Mouse (Mus musculus): Measurements from ENCODE around the gene Smoc1.

The Smoc1 gene

DNA sequence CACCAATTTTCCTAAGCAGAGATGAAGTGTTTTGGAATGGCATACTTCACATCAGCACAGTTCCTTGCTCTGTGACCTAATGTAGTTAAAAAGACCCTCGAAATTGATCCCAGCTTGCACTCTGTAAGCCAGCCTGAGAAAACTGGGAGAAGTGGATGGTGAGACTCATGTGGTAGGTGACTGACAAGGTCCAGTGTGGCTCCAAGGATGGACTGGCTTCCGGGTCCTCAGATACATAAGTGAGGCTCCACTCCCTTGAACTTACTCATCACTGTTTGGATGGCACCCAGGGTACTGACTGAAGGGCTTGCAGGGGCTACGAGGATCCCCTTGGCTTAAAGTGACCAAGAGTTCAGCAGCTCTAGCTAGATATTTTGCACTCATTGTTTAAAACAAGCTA is 137.0 kb downstream of the Smoc1 start:
- DNase-seq (ENCODE audit: low read depth, low spot score): no peak

GRCm38 (mm10) chr12:81166092-81166491 is 139.5 kb downstream of the Smoc1 start:
- no peak for DNase-seq (ENCODE audit: low read depth, low spot score)

- DNase-seq (ENCODE audit: low read depth, low spot score): no peak
These were observed 140.0 kb downstream of the Smoc1 start for GRCm38 (mm10) chr12:81166615-81167014.

DNA sequence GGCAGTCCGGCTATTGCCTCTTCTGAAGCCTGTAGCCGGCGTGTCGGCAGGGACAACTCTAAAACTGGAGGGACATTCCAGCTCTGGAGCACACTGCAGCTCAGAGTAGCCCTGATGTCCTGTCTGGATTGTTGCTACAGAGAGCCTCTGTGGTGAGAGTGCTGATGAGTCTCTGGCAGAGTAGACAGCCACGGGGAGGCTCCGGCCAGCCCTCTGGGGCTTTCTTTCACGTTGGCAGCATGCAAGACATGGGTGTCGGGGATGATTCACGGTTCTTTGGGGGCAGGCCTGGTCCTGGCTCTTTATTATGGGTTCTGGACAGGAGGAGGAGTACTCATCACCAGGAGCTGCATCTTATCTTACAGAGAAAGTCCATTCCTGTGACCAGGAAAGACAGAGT is 140.5 kb downstream of the Smoc1 start:
- DNase-seq (ENCODE audit: low read depth, low spot score): no peak

DNA sequence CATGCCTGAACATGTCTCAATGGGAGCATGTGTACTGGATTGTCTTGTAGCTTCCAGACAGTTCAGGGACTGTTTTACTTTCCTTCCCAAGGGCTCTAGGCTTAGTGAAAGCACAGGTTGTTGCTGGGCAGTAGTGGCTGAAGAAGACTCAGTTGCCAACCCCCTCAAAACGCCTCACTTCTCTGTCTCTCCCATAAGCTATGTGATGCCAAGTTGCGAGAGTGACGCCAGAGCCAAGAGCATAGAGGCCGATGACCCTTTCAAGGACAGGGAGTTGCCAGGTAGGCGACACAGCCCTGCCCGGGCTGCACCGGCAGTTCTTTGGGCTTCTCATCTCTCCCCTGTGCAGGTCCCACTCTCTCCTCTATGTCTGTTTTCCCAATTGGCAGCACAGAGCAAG is 141.4 kb downstream of the Smoc1 start:
- no peak for DNase-seq (ENCODE audit: low read depth, low spot score)

GRCm38 (mm10) chr12:81168494-81168893 is 141.9 kb downstream of the Smoc1 start:
- DNase-seq (ENCODE audit: low read depth, low spot score): peak; percentile 16

DNA sequence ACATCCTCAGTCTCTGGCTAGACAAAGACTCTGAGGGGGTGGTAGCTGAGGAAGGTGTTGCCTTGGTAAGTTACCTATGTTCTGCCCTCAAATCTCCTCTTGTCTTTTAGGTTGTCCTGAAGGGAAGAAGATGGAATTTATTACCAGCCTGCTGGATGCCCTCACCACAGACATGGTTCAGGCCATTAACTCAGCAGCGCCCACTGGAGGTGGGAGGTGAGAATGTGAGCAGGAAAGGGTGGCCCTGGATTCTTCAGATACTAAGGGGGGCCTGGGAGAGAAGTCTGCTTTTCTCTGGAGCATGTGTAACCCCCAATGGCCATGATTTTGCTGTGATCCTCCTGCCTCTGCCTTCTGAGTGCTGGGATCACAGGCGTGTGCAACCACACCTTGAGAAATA is 143.5 kb downstream of the Smoc1 start:
- DNase-seq (ENCODE audit: low read depth, low spot score): peak; percentile 11

DNA sequence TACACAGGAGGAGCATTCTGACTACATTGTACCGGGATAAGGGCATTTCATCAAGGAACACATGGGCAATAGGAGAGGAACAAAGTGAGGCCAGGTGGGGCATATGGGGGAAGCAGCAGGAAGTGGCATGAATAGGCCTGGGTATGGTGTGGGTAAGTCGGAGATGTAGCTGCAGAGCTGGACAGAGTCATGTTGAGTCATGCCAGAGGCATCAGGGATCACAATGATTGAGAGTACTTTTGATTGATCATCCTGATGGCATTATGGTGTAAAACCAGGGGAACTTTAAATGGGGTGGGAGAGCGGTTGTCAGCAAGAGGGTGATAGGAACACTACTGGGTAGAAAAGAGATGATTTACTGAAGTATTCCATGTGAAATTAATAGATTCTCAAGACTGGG is 146.4 kb downstream of the Smoc1 start:
- no peak for DNase-seq (ENCODE audit: low read depth, low spot score)

DNA sequence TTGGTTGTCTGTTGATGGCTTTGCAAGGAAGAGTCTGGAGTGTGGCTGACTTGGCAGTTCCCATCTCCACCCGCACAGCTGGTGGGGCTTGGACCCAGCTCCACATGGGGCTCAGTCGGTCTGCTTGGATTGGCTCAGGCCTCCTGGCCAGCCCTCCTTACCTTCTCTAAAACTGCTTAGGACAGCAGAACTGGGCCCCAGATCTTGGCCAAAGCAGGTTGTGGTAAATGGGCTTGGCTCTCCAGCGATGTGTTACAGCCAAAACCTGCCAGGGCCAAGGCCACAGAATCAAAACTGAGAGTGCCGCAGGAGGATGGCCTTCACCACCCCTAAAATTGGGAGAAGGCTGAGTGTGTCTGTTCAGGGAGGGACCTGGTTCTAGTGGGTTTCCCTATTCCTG is 147.3 kb downstream of the Smoc1 start:
- no peak for DNase-seq (ENCODE audit: low read depth, low spot score)

- DNase-seq (ENCODE audit: low read depth, low spot score): no peak
These were observed 148.6 kb downstream of the Smoc1 start for GRCm38 (mm10) chr12:81175252-81175651.

DNA sequence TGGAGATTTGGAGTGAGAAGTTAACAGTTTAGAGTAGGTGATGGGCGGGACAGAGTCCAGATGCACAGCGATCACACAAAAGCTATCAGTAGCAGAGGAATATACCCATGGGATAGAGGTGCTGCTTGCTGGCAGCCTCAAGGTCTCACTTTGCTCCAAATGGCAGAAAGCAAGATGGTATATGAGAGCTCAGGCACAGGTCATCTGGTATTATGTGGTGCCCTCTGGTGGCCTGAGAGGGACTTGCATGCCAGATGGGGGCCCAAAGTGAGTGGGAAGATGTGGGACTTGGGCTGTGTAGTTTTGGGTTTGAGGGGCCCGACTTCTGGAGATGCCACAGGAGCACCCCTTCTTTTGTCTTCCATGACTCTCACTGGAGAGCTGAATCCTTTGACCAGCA is 155.5 kb downstream of the Smoc1 start:
- DNase-seq (ENCODE audit: low read depth, low spot score): peak; percentile 63

DNA sequence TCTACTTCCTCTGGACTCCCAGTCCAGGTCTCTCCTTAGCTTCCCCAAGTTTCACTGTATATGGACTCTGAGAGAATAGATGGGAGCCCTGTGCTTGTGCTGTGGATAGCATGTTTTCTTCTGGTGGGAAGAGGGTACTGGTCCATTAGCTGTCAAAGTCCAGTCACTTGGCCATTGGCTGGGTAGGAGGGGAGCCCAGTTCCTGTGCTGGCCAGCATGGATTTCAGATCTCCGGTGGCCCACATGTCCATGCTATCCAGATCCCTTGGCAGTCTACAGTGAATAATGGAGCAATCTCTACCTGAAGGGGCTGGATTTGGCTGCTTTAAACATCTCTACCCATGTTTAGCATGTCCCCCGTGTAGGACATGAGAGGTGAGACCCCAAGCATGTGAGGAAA is 158.4 kb downstream of the Smoc1 start:
- DNase-seq (ENCODE audit: low read depth, low spot score): no peak

GRCm38 (mm10) chr12:81186081-81186480 is 159.5 kb downstream of the Smoc1 start:
- no peak for DNase-seq (ENCODE audit: low read depth, low spot score)

DNA sequence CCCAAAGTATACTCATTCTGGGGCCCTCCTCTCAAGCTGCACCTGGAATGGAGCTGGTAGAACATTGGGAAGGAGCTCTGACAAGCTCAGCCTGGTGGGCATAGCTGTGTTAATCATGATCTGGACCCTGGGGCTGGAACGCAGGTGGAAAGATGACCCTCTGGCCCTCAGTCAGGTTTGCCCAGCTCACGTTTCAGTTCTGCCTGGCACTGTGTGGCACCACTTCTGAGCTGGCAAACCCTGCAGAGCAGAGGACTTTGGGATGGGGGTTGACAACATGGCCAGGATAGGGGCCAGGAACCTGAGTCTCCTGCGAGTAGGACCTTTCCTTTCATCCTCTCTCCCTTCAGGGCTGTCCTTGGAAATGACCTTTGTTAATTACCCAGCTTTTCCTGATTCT is 160.1 kb downstream of the Smoc1 start:
- no peak for DNase-seq (ENCODE audit: low read depth, low spot score)

GRCm38 (mm10) chr12:81188423-81188822 is 161.8 kb downstream of the Smoc1 start:
- no peak for DNase-seq (ENCODE audit: low read depth, low spot score)

- no peak for DNase-seq (ENCODE audit: low read depth, low spot score)
These were observed 162.4 kb downstream of the Smoc1 start for GRCm38 (mm10) chr12:81188996-81189395.

DNA sequence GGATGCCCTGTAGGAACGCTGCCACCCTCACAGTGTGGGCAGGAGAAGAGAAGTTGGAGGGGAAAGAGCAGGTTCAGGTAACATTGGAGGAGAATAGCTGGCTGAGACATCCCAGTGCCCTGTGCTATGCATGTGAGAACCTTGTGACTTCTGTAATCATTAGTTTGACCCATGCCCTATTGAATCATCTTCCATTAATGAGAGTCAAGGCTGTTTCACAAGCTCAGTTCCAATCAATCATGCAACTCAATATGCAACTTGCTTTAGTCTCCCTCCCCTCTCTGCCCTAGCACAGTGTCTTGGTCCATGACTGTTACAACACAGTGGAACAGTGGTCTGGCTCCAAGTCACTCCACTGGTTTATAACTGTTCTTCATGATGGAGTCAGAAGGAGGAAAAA is 163.0 kb downstream of the Smoc1 start:
- no peak for DNase-seq (ENCODE audit: low read depth, low spot score)

DNA sequence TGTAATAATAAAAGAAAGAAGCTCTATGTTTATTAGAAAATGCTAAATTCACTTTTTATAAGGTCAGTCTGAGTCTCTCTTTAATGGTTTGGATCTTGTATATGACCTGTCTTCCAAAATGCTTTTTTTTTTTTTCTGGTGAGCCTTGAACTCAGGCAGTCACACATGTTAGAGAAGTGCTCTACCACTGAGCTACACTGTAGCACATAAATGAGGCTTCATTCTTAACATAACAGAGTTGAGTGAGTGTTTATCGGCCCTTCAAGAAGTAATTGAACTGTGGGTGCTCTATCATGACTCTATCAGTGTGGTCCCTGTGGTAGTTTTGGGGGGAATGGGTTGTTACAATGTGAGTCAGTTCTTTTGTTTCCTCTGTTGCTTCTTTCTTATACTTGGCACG is 167.4 kb downstream of the Smoc1 start:
- DNase-seq (ENCODE audit: low read depth, low spot score): no peak

DNA sequence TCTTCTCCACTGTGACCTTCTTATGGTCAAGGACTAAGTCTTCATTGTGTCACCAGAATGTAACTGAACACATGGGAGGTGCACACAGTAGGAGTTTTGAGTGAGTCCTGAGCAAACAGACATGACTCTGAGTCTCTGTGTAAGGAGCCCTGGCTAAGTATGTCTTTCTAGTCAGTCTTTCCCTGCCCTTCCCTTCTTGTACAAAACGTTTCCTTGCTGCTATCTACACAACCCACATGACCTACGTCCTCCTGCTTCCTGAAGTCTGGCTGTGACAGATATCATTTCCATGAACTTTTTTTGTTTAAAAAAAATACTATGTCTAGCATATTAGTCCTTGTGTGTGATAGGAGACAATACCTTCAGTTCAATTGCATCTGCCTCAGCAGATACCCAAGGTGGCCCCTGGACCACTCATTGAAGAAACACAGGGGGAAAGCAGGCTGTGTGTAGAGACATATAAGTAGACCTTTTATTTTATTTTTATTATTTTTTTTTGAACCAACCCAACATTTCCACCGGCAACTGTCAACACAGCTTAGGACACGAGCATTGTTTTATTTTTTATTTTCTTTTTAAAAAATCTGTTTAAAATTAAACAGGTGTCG is 171.0 kb downstream of the Smoc1 start:
- no peak for DNase-seq (ENCODE audit: low read depth, low spot score)

DNA sequence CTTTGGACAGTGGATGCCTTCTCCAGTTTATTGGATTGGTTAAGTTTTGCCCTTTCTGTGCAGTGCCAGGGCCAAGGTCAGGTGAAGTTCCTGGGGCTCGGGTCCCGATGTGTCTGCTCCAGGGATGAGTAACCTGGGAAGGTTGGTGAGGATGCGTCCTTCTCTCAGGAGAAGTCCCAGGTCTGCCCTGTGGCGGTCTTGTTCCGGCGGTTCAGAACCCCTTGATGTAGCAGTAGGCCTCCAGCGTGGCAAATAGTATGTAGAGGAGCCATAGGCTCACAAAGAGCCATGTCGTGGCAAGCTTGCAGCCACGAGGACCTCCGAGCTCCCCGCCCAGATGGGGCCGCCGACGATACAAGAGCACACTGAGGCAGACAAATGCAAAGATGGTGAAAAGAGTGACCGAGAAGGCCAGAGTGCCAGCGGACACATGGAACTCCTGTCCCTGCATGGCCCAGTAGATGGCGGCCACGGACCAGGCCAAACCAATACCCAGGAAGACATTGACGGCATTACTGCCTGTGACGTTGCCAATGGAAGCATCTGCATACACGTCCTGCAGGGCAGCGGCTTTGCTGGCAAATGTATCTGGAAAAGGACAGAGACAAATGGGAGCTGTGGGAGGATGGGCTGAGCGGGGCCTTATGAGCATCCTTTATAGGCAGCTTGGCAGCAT is 172.8 kb downstream of the Smoc1 start:
- DNase-seq (ENCODE audit: low read depth, low spot score): peak; percentile 56

DNA sequence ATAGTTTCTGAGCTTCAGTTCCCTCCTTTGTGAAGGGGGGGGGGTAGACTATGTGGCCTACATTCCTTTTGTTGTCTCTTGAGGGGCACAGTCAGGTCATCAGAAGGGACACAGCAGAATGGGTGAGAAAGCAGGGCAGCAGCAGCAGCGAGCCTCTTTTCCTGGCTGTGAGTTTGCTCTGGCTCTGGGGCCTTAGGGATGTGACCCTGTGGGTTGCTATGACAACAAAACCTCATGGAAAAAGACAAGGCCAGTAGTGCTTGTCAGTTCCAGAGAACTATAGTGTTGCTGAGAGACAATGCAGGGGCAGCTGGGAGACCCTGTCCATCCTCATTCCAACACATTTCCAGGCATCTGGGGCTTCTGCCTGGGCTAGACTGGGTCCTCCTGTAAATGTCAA is 176.6 kb downstream of the Smoc1 start:
- DNase-seq (ENCODE audit: low read depth, low spot score): no peak

- DNase-seq (ENCODE audit: low read depth, low spot score): peak; percentile 50
These were observed 179.3 kb downstream of the Smoc1 start for GRCm38 (mm10) chr12:81205619-81206560.

DNA sequence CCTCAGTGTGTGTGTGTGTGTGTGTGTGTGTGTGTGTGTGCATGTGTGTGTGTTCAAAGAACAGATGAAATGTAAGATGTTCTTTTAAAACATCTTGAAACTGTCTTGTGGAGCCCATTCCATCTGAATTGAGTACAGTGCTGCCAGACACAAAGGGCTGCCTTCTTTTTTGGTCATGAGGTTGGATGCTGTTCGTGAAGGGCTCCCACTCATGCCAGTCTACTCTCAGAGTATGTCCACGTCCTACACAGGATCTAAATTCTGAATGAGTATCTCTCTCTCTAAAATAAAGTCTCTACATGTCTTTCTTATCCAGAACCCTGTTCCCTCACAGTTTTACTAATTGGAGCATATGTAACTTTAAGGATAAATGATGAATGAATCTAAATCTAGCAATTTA is 182.0 kb downstream of the Smoc1 start:
- no peak for DNase-seq (ENCODE audit: low read depth, low spot score)
